Mouse (Mus musculus) lung, embryonic 14.5 days (tissue): ENCODE results near the gene Rpgr. TPM values are rescaled to one million over a fixed set of nuclear protein-coding genes. Genes with fewer than 3 reads are reported as not detected.

Experiments used
- ATAC-seq: fragments of 200-750 bp; cut with Nextera tagmentation; 2 replicates; pipeline ENCODE4 v1.8.0; 2017; ENCODE audit warnings: mild to moderate bottlenecking, moderate TSS enrichment, moderate library complexity; ENCODE audit not compliant: insufficient read depth
- DNase-seq: peaks from one replicate; pipeline ENCODE4 v3.0.0-alpha.2; 2015
- H3K27ac ChIP-seq: fragments of 300-500 bp; sonication (generic); 2 replicates; pipeline ENCODE4 v1.5.1; 2014; ENCODE audit warnings: low read depth, mild to moderate bottlenecking, moderate library complexity
- H3K27me3 ChIP-seq: fragments of 300-500 bp; sonication (generic); 2 replicates; pipeline ENCODE4 v1.6.1; 2014; ENCODE audit warnings: low read length, control low read depth; ENCODE audit not compliant: insufficient read depth
- H3K36me3 ChIP-seq: fragments of 300-500 bp; sonication (generic); 2 replicates; pipeline ENCODE4 v1.6.1; 2014; ENCODE audit warnings: control low read depth; ENCODE audit not compliant: insufficient read depth
- H3K4me1 ChIP-seq: fragments of 300-500 bp; sonication (generic); 2 replicates; pipeline ENCODE4 v1.6.1; 2014; ENCODE audit warnings: antibody characterized with exemption, control low read depth; ENCODE audit not compliant: insufficient read depth
- H3K4me2 ChIP-seq: fragments of 300-500 bp; sonication (generic); 2 replicates; pipeline ENCODE4 v1.6.1; 2014; ENCODE audit warnings: mild to moderate bottlenecking
- H3K4me3 ChIP-seq: fragments of 300-500 bp; sonication (generic); 2 replicates; pipeline ENCODE4 v1.5.1; 2014; ENCODE audit warnings: low read depth, low read length
- H3K9ac ChIP-seq: fragments of 300-500 bp; sonication (generic); 2 replicates; pipeline ENCODE4 v1.6.1; 2014
- H3K9me3 ChIP-seq: fragments of 300-500 bp; sonication (generic); 2 replicates; pipeline ENCODE4 v1.6.1; 2016; ENCODE audit warnings: low read depth, low read length, control low read depth
- CTCF ChIP-seq: IDR thresholded peaks from 2 replicates; pipeline ENCODE4 v1.5.1; 2016; ENCODE audit warnings: antibody characterized with exemption, low read depth
- WGBS: fragments of 180-500 bp; shearing (Covaris S2); extraction: QIAGEN DNeasy Blood & Tissue Kit; methylation state at CpG from one replicate; pipeline ENCODE4 v1.1.7; 2014; 5-methylcytosine and 5-hydroxymethylcytosine counted together
- polyA plus RNA-seq: library from polyadenylated mRNA; unstranded; fragments of >200 nt; fragmentation: Nextera tagmentation; extraction: Ambion mirVana; gene quantifications from 2 replicates; pipeline ENCODE4 v1.2.1, GENCODE M21; 2014

The Rpgr gene
- polyA plus RNA-seq, 1 experiment from 2014 or later: 15.1 TPM

- Histone ChIP-seq H3K4me1 (no peaks in the 10 kb centered on the region), H3K4me3 (no peak overlapping the region), H3K27ac (no peak overlapping the region), H3K36me3 (no peaks in the 10 kb centered on the region), H3K9me3 (no peaks in the 10 kb centered on the region), H3K9ac (no peak overlapping the region), H3K27me3 (no peaks in the 10 kb centered on the region), H3K4me2 (no peak overlapping the region)
- DNase-seq (no peak), ATAC-seq (no peak)
- no peak for TF ChIP-seq CTCF
- WGBS: 55% methylated on average over 3 of the region's 3 CpGs
Measured at GRCm38 (mm10) chrX:10234617-10235016, 17.9 kb upstream of the Rpgr start.

- DNase-seq: peak; percentile 44
Measured at GRCm38 (mm10) chrX:10233051-10233450, 16.3 kb upstream of the Rpgr start.

GRCm38 (mm10) chrX:10219281-10219680 lies 2.6 kb upstream of the Rpgr start:
- no peak overlapping the region for H3K4me3 ChIP-seq
- no peaks in the 10 kb centered on the region for H3K9me3 ChIP-seq
- H3K9ac ChIP-seq: no peak overlapping the region
- DNase-seq (peak; percentile 1), ATAC-seq (no peak)
- no peak for TF ChIP-seq CTCF
- 68% methylated on average over 6 of the region's 6 CpGs for WGBS
- H3K27me3 ChIP-seq: no peaks in the 10 kb centered on the region
- H3K4me2 ChIP-seq: no peak overlapping the region
- no peaks in the 10 kb centered on the region for H3K4me1 ChIP-seq
- no peak overlapping the region for H3K27ac ChIP-seq
- H3K36me3 ChIP-seq: no peaks in the 10 kb centered on the region

More at GRCm38 (mm10) chrX:10233051-10233450, 16.3 kb upstream of the Rpgr start:
- H3K27ac ChIP-seq: no peak overlapping the region
- no peaks in the 10 kb centered on the region for H3K9me3 ChIP-seq
- H3K4me1 ChIP-seq: no peaks in the 10 kb centered on the region
- H3K9ac ChIP-seq: no peak overlapping the region
- H3K36me3 ChIP-seq: no peaks in the 10 kb centered on the region
- H3K4me3 ChIP-seq: no peak overlapping the region
- ATAC-seq: no peak
- 57% methylated on average over 2 of the region's 2 CpGs for WGBS
- H3K27me3 ChIP-seq: no peaks in the 10 kb centered on the region
- TF ChIP-seq CTCF: peak; percentile 21; the same call in 1 of the 2 replicates
- H3K4me2 ChIP-seq: no peak overlapping the region

DNA sequence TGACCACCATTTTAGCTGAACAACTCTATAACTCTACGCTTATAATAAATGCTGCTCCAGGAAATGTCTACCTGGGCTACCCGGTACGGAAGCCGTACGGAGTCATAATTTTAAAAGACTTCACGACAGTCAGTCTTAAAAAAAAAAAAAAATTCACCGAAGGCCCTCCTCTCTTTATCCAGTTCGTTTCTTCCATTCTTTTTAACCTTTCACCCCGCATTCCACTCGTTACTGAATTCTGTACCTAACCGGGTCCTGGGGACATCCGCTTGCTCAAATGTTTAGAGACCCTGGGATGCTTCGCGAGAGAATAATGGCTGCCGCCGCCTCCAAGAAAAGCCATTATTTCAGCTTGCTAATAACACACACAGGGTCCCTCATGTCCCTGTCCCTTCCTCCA lies 748 bp downstream of the Rpgr start:
- Histone ChIP-seq H3K9ac (peak overlapping the region; percentile 52), H3K36me3 (no peaks in the 10 kb centered on the region), H3K27ac (peak overlapping the region; percentile 82), H3K27me3 (no peaks in the 10 kb centered on the region), H3K4me1 (no peaks in the 10 kb centered on the region), H3K9me3 (no peaks in the 10 kb centered on the region), H3K4me3 (peak overlapping the region; percentile 45), H3K4me2 (peak overlapping the region; percentile 60)
- peak; percentile 0 for ATAC-seq
- WGBS: 18% methylated on average over 16 of the region's 16 CpGs
- no peak for TF ChIP-seq CTCF
- DNase-seq: peak; percentile 71

GRCm38 (mm10) chrX:10205937-10206336 lies 10.8 kb downstream of the Rpgr start:
- Histone ChIP-seq H3K4me2 (no peak overlapping the region), H3K9me3 (no peaks in the 10 kb centered on the region), H3K4me3 (no peak overlapping the region), H3K4me1 (no peaks in the 10 kb centered on the region), H3K36me3 (0 out of 2 replicates have a peak, but pooled peaks cover 4% of the 10 kb centered on the region), H3K27me3 (no peaks in the 10 kb centered on the region), H3K27ac (no peak overlapping the region), H3K9ac (no peak overlapping the region)
- no peak for TF ChIP-seq CTCF
- 79% methylated on average over 5 of the region's 5 CpGs for WGBS
- no peak for DNase-seq
- ATAC-seq: no peak

DNA sequence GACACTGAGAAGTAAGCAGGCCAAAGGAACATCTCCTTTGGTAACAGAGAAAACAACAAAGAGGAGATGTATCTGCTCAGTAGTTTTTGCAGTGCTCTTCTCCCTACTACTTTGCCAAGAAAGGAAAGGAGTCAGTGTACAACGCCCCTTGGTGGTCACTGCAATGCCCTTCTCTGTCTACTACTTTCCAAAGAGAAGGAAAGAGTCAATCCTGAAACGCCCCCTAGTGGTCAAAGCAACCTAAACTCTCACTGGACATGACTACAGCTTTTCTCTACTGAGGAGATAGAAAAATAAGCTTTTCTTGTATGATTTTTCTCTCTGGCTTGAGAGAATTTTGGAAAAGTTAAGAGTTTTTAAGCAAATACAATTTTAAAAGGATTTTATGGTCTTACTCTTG lies 15.4 kb downstream of the Rpgr start:
- no peak overlapping the region for H3K4me2 ChIP-seq
- no peaks in the 10 kb centered on the region for H3K9me3 ChIP-seq
- H3K4me3 ChIP-seq: no peak overlapping the region
- no peaks in the 10 kb centered on the region for H3K27me3 ChIP-seq
- H3K36me3 ChIP-seq: 0 out of 2 replicates have a peak, but pooled peaks cover 4% of the 10 kb centered on the region
- WGBS: 15% methylated on average over 2 of the region's 2 CpGs
- no peak overlapping the region for H3K9ac ChIP-seq
- ATAC-seq (no peak), DNase-seq (peak; percentile 74)
- no peaks in the 10 kb centered on the region for H3K4me1 ChIP-seq
- H3K27ac ChIP-seq: no peak overlapping the region
- peak; percentile 56 for TF ChIP-seq CTCF

DNA sequence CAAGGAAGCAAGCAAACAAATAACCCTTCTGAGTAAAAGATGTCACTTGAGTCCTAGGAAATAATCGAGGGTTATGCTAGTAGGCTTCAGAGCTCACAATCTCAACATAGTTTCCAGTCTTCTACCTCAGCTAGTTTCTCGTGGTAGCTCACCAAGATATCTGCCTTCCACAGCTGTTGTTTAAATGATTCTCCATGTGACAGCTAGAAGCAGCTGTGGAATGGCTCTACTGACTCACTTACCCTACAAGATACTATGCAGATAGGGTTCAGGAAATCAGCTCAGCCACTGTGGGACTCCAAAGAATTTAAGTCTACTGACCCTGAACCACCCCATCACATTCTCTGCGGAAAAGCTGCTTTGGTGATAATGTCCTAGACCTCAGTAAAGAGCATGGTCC lies 64.3 kb downstream of the Rpgr start:
- Histone ChIP-seq H3K36me3 (no peaks in the 10 kb centered on the region), H3K27ac (no peak overlapping the region), H3K4me3 (no peak overlapping the region), H3K9ac (no peak overlapping the region), H3K9me3 (no peaks in the 10 kb centered on the region), H3K4me1 (no peaks in the 10 kb centered on the region), H3K4me2 (no peak overlapping the region), H3K27me3 (no peaks in the 10 kb centered on the region)
- WGBS: 67% methylated on average over 3 of the region's 3 CpGs
- DNase-seq: no peak
- no peak for ATAC-seq
- no peak for TF ChIP-seq CTCF
